Mouse (Mus musculus) right cerebral cortex, adult 2 months (tissue): ENCODE measurements around the gene Ebi3.

Experiments used
- DNase-seq, 2 experiments: peaks; one replicate each; pipeline ENCODE4 v3.0.0; 2021 to 2022; ENCODE audit warnings: low spot score in 2 of 2

The Ebi3 gene

DNA sequence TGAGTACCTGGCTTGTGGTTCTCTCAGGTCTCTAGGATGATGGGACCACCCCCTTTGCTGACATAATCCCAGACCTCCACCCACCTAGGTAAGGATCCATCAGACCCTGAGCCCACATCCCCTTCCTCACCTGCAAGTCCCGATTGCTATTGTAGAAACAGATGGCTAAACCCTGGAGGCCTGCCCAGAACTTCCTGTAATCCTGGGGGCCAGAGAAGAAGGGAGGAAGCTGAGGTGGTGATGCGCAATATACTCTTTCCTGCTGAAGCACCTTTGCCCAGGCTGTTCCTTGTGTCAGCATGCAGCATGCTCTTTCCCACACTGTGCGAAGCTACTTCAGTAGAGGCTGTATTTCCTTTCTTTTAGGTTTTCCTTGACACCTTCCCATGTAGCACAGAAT is 50.6 kb downstream of the Ebi3 start:
- DNase-seq = no peak

DNA sequence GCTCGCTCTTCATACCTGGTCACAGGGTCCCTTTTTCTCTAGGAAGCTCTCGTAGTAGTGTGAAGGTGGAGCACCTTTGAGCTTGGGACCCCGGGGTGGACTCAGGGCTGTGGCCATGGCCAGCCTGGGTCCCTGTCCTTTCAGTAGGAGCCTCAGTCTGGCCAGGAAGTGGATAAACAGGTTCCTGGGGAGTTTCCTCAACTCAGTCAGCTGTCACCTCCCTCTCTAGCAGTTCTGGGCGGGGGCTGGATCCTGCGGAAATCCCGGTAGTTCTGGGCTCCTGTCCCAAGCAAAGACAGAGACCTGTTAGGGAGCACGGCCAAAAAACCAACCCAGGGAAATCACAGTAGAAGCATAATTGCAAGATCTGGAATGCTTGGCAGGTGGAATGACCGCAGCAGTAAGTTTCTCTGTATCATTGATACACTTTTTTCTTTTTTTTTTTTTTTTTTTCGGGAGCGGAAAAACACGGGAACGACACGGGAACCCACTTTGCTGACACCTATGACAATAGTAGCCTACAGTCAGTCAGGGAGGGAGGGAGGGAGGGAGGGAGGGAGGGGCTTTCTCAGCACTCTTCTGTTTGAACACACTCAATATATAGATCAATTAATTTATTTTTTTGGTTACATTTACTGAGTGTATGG is 53.1 kb downstream of the Ebi3 start, which contains the start of the genes Stap2 and Mpnd:
Gene Stap2, minus strand, starts transcription at position 170 of the 647 bp plus-strand sequence.
Gene Mpnd, plus strand, starts transcription at position 297 of the 647 bp plus-strand sequence.
- DNase-seq = no peak
